Mouse (Mus musculus) liver, adult 10 weeks (tissue): Measurements from ENCODE around the gene Dyrk2. TPM values are rescaled to one million over a fixed set of nuclear protein-coding genes. Genes with fewer than 3 reads are reported as not detected.

Experiments
- polyA plus RNA-seq: library from polyadenylated mRNA; stranded (reverse); fragments of 350-450 nt; fragmentation: Illumina TruSeq; extraction: RNeasy Lipid Tissue Mini Kit (QIAGEN cat#74804); gene quantifications from one replicate; pipeline ENCODE4 v1.2.3, GENCODE M21; 2014; ENCODE audit warnings: low read depth, low replicate concordance

Dyrk2 gene
- polyA plus RNA-seq = 33.5 TPM

GRCm38 (mm10) chr10:118870201-118870980 is at the start of gene Dyrk2:
TSS of gene Dyrk2 (minus strand) at chr10:118870209.

